Mouse (Mus musculus): Measurements from ENCODE around the gene Olfr118.
"Not testable (repeated sequence)": the region's sequence is repeated elsewhere in the genome, so short reads cannot be mapped to it uniquely, and the experiment has no call there.

Olfr118 gene

GRCm38 (mm10) chr17:37666688-37667087 is at the start of gene Olfr118:
TSS of gene Olfr118 (plus strand) at chr17:37666988.
- no peak for DNase-seq

GRCm38 (mm10) chr17:37627009-37627408 is 39.8 kb upstream of the Olfr118 start, which contains the start of the genes Olfr115 and Olfr116:
TSS of gene Olfr115 (minus strand) at chr17:37627109.
TSS of gene Olfr116 (minus strand) at chr17:37627199.
- no peak for DNase-seq

GRCm38 (mm10) chr17:37663682-37664081 is 3.1 kb upstream of the Olfr118 start, which contains the start of gene Olfr117:
TSS of gene Olfr117 (minus strand) at chr17:37663782.
- no peak for DNase-seq

- not testable (repeated sequence) for DNase-seq
These were observed 29.5 kb downstream of the Olfr118 start, which contains the start of gene Olfr119 for GRCm38 (mm10) chr17:37696264-37696663. TSS of gene Olfr119 (plus strand) at chr17:37696564.

GRCm38 (mm10) chr17:37721508-37721907 is 54.7 kb downstream of the Olfr118 start, which contains the start of gene Olfr120:
TSS of gene Olfr120 (plus strand) at chr17:37721808.
- DNase-seq, result no peak
